In genomic region chr1:165655022-165655421, GRCm38 (mm10) we compare ENCODE assay signal across 9 mouse cellular contexts. TPM values are rescaled to one million over a fixed set of nuclear protein-coding genes. Genes with fewer than 3 reads are reported as not detected.
DNase-seq lines count a peak whose midpoint lies in the region; ATAC-seq lines count a peak whose summit lies in the region.
"Had no signal": no experiment of that assay in that cellular context is flagged by ENCODE, and none has a peak within 500 bp of the region (broad histone marks: within the 10 kb centered on the region; RNA-seq: fewer than 3 reads in every experiment).

No protein-coding gene starts in this region.

- H3K4me1 ChIP-seq in kidney, embryonic 14.5 days (ENCODE audit: control insufficient read depth, insufficient read depth, low read length) = 0 out of 2 replicates have a peak, but pooled peaks cover 3% of the 10 kb centered on the region
- H3K4me1 ChIP-seq in forebrain, embryonic 11.5 days (replicated peaks; ENCODE audit: control insufficient read depth, insufficient read depth, low read length) = no peaks in the 10 kb centered on the region
- H3K4me1 ChIP-seq: hindbrain, embryonic 15.5 days had no signal

- DNase-seq in kidney, adult 11 months = no peak
- DNase-seq in ZHBTc4 (ENCODE audit: low read depth, low spot score) = peak; percentile 59
- DNase-seq in liver = peak; percentile 61
- DNase-seq in testis, postnatal 10 days (ENCODE audit: low spot score) = peak; percentile 65
- DNase-seq in forebrain, embryonic 11.5 days (ENCODE audit: low spot score) = no peak
- no peak for DNase-seq in cerebellum, adult 11 months

- 0 out of 2 replicates have a peak, but pooled peaks have one; percentile 25 for ATAC-seq in kidney, embryonic 14.5 days (ENCODE audit: low FRiP score, low TSS enrichment)
- ATAC-seq in forebrain, embryonic 11.5 days (replicated peaks; ENCODE audit: low FRiP score) = no peak
- no peak for ATAC-seq in monocyte, adult 5-6 weeks (replicated peaks; ENCODE audit: insufficient number of reproducible peaks, low FRiP score, low TSS enrichment, poor library complexity, severe bottlenecking)

- H3K9me3 ChIP-seq in kidney, embryonic 14.5 days (ENCODE audit: control insufficient read depth, low read length) = no peaks in the 10 kb centered on the region
- H3K9me3 ChIP-seq in forebrain, embryonic 11.5 days (ENCODE audit: control insufficient read depth, low read length) = no peaks in the 10 kb centered on the region
- H3K9me3 ChIP-seq: hindbrain, embryonic 15.5 days had no signal

- no peak overlapping the region for H3K27ac ChIP-seq in kidney, embryonic 14.5 days (ENCODE audit: low read depth, low read length)
- no peak overlapping the region for H3K27ac ChIP-seq in forebrain, embryonic 11.5 days (ENCODE audit: low read depth, low read length)
- H3K27ac ChIP-seq: hindbrain, embryonic 15.5 days had no signal

- H3K4me3 ChIP-seq in kidney, embryonic 14.5 days (ENCODE audit: low read length) = no peak overlapping the region
- H3K4me3 ChIP-seq in forebrain, embryonic 11.5 days (ENCODE audit: low read depth, low read length) = no peak overlapping the region
- H3K4me3 ChIP-seq: hindbrain, embryonic 15.5 days had no signal

- 72% methylated on average over 6 of the region's 6 CpGs for WGBS in kidney, embryonic 14.5 days
- 61% methylated on average over 6 of the region's 6 CpGs for WGBS in forebrain, embryonic 11.5 days

- peaks cover 53% of the 10 kb centered on the region for H3K36me3 ChIP-seq in kidney, embryonic 14.5 days (ENCODE audit: control insufficient read depth, insufficient read depth, low read length)
- H3K36me3 ChIP-seq in forebrain, embryonic 11.5 days (ENCODE audit: control insufficient read depth, insufficient read depth, low read length) = no peaks in the 10 kb centered on the region
- H3K36me3 ChIP-seq: hindbrain, embryonic 15.5 days had no signal

- no peaks in the 10 kb centered on the region for H3K27me3 ChIP-seq in kidney, embryonic 14.5 days (ENCODE audit: control insufficient read depth, insufficient read depth, low read length)
- no peaks in the 10 kb centered on the region for H3K27me3 ChIP-seq in forebrain, embryonic 11.5 days (ENCODE audit: control insufficient read depth, insufficient read depth, low read length)
- H3K27me3 ChIP-seq: hindbrain, embryonic 15.5 days had no signal

- H3K9ac ChIP-seq in kidney, embryonic 14.5 days (ENCODE audit: low read depth, low read length) = no peak overlapping the region
- H3K9ac ChIP-seq in forebrain, embryonic 11.5 days (ENCODE audit: low read length) = no peak overlapping the region
- H3K9ac ChIP-seq: hindbrain, embryonic 15.5 days had no signal

- H3K4me2 ChIP-seq in kidney, embryonic 14.5 days (replicated peaks; ENCODE audit: low read depth, low read length) = no peak overlapping the region
- no peak overlapping the region for H3K4me2 ChIP-seq in forebrain, embryonic 11.5 days (ENCODE audit: low read depth, low read length, severe bottlenecking)
- H3K4me2 ChIP-seq: hindbrain, embryonic 15.5 days had no signal

RNA-seq across cellular contexts. Expression of gene Mpzl1, which starts 20.7 kb away (rescaled TPM):
- polyA plus RNA-seq in kidney, embryonic 14.5 days (2014; fragmentation: Nextera tagmentation; extraction: Ambion mirVana) = 196 and 253 TPM in 2 replicates
- 128 and 141 TPM in 2 replicates for polyA plus RNA-seq in forebrain, embryonic 11.5 days (2014; fragmentation: Nextera tagmentation; extraction: Ambion mirVana)
- not detected in 3 replicates for total RNA-seq in monocyte, adult 5-6 weeks (2017)

RNA-seq across cellular contexts. Expression of gene Rcsd1, which starts 54.5 kb away (rescaled TPM):
- 29.4 and 44.4 TPM in 2 replicates for polyA plus RNA-seq in kidney, embryonic 14.5 days (2014; fragmentation: Nextera tagmentation; extraction: Ambion mirVana)
- 6.4 and 7.2 TPM in 2 replicates for polyA plus RNA-seq in forebrain, embryonic 11.5 days (2014; fragmentation: Nextera tagmentation; extraction: Ambion mirVana)
- total RNA-seq in monocyte, adult 5-6 weeks (2017) = 85.7 to 143 TPM (median 87.9 TPM) in 3 replicates

Comparison
In these comparisons a context has a peak if more than half of its experiments do, and no peak if none do; other contexts are left out.
1. DNase-seq: peak in ZHBTc4 (single experiment), liver (single experiment) and testis, postnatal 10 days (single experiment); none in kidney, adult 11 months (single experiment), forebrain, embryonic 11.5 days (single experiment) and cerebellum, adult 11 months (single experiment).